Mouse (Mus musculus) lung, postnatal 36 days (tissue): ENCODE measurements at regions not wholly inside any gene's neighbourhood (a gene's known extent, or its start where the extent isn't known, plus 50 kb on each side); places are given as distances from the start of the nearest gene placed in this dataset.

Experiments used
- DNase-seq: peaks from one replicate; pipeline ENCODE4 v3.0.0; 2022; ENCODE audit warnings: mixed read lengths

DNA sequence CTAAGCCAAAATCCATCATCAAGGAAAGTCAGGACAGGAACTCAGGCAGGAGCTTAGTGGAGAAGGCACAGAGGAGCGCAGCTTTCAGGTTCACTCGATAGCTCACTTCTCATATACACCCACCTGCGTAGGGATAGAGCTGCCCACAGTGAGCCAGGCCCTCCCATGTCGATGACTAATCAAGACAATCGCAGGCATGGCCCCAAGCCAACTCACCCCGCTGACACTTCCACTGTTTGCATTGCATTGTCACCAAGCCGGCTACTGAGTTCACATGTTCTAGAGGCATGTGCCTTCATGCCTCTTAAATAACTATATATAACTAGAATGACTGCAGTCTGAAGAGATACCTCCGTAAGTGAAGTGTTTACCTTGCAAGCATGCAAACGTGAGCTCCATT is 219.8 kb upstream of the Ppp2r2d start:
- no peak for DNase-seq

DNA sequence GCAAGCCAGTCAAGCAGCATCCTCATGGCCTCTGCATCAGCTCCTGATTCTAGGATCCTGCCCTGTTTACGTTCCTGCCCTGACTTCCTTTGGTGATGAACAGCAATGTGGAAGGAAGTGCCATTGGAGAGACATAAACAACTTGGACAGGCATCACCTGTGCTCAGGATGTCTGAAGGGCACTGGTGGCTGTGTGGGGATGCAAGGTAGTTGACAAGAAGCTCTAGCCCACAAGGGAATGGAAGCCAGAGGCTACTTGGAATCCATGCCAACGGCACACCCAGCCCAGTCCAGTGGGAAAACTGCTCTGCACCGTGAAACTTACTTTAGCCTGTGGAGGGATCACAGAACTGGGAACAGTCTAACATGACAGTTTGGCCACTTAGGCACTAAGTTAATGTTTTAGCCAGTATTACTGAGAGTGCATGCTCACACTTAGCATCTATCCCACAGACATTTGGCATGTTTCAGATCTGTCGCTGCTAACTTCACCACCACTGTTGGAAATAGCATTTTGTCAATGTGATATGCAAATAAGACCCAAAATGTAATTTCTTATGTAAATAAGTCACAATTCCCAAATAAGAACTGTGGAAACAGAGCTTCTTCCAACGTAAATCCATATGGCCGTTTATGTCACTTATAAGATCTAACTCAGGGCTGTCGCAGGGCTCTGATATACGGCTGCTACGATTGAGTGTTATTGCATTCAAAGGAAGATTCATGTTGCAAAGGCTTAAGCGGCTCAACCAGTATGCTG is 223.5 kb upstream of the Tcerg1l start:
- no peak for DNase-seq

GRCm38 (mm10) chr7:138620080-138620684 is 222.7 kb upstream of the Tcerg1l start:
- DNase-seq = no peak

DNA sequence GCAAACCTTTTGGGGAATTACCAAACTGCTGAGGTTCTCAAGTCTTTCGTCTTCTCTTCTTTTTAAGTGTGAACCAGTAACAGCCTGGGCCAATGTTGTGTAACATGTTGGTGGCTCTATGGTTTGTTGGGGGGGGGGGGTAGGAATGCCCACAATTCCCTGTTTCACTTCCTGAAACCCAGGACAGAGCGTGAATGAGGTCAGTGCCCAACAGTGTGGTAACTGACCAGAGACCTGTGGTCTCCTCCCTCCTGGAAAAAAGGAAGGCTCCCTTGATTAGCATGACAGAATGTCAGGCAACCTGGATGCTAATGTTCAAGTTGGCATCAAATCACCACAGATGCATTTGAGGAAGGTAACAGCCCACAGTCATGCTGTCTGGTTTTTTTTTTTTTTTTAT is 218.9 kb upstream of the Tcerg1l start:
- no peak for DNase-seq

- no peak for DNase-seq
Observed at GRCm38 (mm10) chr7:138609605-138610004, 212.1 kb upstream of the Tcerg1l start.

DNA sequence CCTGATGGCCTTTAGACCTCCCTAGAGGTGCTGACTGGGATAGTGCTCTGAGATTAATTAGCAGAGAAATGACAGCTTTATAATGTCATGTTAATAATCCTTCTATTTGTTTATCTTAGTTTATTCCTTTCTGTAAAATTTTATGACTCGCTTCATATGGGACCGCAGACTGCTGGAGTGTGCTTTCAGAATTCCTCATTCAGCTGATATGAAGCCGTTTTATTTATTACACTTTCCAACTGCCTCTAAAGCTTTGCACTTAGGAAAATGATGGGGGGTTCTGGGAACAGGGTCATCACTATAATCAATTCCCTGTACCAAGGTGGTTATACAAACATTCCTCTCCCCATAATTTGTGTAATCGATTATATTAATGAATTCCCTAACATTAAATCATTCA is 211.6 kb upstream of the Tcerg1l start:
- DNase-seq = no peak

DNA sequence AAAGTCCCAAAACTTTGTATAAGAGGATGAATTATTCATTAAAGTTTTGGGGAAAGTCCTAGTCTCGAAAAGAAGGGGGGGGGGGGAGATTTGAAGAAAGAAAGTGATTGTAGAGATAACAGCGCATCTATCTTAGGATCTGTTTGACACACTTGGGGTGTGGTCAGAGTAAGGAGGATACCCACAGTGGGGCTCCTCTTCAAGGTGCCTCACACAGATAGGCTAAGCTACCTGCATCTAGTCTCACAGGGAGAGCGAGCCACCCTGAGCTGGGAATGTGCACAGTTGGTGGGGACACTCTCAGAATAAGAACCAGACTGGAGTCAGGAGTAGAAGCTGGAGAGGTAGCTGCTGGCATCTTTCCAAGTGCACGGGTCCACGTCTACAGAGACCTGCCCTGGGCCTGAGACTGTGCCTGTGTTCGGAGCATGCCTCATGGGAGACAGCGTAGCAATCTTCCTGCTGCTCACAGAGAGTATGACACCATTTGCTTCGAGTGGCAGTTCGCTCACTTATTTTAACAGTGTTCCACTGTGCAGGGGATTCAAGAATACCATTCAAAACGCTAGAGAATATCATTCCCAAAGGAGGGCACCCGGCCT is 208.9 kb upstream of the Tcerg1l start:
- no peak for DNase-seq

GRCm38 (mm10) chr7:138605923-138606322 is 208.4 kb upstream of the Tcerg1l start:
- DNase-seq = no peak

DNA sequence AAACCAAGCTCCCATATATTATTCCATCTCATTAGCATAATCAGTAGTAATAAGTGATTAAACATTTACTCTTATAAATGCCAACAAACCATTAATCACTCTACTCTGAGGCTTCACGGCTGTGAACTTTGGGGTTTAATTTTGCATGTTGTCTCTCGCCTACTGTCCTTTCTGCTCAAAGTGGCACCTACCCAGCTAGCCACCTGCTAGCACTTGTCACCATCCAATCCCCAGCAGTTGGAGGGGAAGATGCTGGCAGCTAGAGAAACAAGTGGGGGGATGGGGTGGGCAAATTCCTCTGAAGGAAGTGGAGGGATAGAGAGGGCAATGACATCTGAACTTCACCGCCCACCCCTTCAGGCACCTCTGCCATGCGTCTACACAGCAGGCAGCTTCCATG is 204.2 kb upstream of the Tcerg1l start:
- no peak for DNase-seq

DNA sequence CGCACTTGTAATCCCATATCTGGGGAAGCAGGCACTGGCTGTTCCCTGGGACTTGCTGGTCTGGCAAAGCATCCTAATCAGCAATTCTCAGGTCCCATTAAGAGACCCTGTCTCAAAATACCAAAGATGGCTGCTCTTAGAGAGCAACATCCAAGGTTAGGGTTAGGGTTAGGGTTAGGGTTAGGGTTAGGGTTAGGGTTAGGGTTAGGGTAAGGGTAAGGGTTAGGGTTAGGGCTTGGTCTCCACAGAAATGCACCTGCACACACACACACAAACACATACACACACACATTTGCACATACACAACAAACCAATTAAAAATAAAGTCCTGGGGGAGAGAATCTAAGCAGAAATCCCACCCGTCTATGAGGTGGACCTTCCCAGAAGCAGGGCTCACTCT is 195.8 kb upstream of the Tcerg1l start:
- DNase-seq = no peak

DNA sequence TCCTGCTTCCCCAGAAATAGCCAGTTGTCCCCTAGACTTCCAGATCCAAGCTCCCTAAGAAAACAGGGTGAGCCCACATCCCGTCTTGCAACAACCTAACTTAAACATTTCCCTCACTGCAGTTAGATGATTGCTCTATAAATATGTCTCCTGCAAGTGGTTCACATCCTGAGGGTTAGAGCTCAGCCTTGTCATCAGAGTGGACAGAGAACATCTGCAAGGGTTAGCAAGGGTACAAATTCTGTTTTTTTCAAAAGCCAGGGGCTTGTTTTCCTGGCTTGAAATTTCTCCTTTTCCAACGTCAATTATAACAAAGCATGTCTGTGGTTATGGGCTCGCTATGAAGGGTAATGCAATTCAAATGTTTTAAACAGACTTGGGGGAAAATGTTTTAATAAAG is 169.8 kb upstream of the Tcerg1l start:
- DNase-seq = no peak

- DNase-seq = no peak
Observed at GRCm38 (mm10) chr7:138551629-138552028, 154.1 kb upstream of the Tcerg1l start.

- no peak for DNase-seq
Observed at GRCm38 (mm10) chr7:138547881-138548280, 150.4 kb upstream of the Tcerg1l start.

DNA sequence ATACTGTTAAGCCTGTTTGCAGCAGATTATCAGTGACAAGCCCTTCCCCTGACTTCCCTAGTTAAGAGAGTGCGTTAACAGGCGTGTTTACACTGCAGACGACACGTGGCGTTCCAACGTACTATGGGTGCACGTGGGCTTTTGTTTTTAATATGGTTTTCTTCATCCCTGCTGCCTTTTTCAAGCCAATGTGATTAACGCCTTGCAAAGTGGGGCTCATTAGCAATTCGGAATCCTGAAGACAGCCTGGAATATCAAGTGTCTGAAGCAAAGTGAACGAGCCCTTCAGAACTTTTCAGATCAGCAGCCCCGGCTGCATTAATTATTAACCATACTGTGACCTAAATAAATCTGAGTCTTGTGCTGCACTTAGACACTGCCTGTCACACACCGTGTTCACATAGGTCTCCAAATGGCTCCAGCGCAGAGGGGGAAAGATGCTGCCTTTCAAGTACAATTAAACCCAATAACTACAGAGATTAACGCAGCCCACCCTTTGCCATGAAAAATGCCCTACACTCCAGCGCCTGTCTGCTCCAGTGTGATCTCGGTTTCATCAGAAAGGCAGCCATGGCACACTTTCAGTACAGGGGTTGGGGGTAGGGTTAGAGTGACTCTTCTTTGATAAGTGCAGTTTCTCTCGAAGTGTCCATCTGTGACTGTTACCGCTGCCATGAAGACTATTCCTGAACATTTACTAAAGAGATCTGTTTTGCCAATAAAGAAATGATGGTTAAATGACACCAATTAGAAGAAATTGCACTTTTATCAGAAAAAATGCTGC is 140.7 kb upstream of the Tcerg1l start:
- DNase-seq = no peak

DNA sequence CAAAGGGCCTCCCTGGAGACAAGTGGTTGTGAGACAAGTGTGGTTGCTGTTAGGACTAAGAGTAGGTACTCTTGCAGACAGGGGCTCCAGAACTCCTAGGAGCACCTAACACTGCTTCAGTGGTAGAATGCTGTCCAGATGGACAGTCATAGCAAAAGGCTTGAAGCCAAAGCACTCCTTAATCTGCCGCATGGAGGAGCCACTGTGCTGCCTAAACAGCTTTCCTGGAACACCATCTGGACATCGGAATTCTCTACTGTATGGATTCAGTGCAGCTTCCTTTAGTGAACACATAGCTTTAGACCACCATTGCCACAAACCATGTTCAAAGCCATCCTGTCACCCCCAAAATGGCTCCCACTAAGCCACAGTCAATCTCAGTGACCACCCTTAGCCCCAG is 128.6 kb upstream of the Tcerg1l start:
- no peak for DNase-seq

DNA sequence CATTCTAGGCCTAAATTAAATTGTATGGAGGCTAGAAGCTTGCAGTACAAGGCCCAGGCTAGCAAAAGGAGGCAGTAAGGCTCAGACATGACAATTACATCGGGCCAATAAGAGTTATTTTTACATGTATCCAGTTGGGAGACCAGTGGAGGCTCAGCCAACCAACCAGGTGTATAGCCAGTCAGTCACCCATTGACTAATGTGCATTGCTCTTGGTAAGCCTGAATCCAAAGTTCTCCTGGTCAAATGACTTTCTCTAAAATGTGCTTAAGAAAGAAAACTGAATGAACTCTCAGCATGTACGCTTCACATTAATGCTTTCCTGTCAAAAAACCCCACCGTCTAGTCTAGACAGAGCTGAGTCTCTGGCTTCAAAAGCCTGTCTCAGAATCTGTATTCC is 127.4 kb upstream of the Tcerg1l start:
- no peak for DNase-seq

GRCm38 (mm10) chr7:138514171-138514570 is 116.6 kb upstream of the Tcerg1l start:
- no peak for DNase-seq

DNA sequence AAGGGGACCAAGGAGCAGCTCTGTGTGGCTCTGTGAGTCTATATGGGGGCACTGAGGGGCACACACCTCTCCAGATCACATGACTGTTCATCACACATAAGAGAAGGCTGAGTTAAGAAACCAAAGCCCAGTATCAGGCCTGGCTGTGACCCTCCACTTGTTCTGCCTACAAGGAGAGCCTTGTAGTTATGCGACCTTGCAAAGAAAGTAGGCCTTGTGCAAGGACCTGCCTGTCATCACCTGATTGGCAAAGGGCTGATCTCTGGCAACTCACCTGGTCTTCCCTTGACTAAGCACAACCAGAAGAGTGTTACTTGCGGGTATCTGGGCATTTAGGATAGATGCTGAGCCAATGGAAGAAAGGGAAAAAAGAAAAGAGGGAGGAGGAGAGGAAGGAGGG is 107.7 kb upstream of the Tcerg1l start:
- DNase-seq = no peak

DNA sequence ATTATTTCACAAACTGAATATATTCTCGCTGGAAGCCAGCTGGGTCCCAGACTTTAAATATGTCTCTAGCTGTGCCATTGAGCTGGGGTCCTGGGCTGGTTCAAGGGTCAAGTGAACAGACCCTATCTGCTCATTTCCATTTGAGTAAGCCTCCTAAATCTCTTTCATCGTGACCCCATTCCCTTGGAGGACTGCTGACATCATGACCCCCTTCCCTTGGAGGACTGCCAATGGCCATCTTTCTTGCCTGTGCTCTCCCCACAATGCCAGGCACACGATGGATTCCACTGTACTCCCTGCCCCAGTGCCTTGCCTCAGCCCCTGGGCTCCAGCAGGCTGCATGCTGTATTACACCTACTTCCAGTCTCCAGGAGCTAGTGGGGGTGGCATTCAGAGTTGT is 106.5 kb upstream of the Tcerg1l start:
- no peak for DNase-seq

DNA sequence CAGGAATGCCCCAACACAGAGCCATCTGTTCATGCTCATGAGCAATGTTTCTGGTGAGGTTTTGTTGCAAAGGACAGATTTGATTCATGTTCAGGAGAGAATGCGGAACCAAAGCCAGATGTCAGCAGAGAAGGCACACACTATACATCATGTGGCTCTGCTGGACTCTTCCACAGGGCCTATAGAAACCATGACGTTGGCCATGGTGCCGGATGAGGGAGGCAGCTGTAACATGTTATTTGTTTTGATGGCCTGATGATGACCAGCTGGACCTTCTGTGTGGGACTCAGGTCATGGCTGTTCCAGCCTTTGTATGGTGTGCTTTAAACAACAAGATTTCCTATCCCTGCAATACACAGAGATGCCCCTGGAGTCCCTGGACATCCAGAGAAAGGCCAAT is 105.5 kb upstream of the Tcerg1l start:
- DNase-seq = no peak

- no peak for DNase-seq
Observed at GRCm38 (mm10) chr7:138501347-138502014, 104.0 kb upstream of the Tcerg1l start.

- DNase-seq = no peak
Observed at GRCm38 (mm10) chr7:138497771-138498170, 100.2 kb upstream of the Tcerg1l start.

DNA sequence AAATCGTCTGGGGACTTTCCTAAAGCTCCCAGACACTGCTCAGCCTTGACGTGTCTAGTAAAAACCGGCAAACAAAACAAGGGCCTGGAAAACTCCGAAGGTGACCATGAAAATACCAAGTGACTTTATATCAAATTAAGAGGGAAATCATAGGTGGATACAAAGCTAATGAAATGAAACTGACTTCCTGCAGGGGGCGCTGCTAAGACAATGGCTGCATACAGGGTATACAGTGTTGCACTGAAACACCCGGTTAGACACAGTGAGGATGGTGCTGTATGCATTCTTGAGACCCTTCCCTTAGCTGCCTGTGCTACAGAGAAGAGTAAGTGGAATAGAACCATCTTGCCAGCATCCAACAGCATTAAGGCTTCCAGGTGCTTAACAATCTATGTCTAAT is 99.7 kb upstream of the Tcerg1l start:
- peak; percentile 29 for DNase-seq
